Mouse (Mus musculus) CH12.LX (cell line): ENCODE measurements around the gene Fgf9. TPM values are rescaled to one million over a fixed set of nuclear protein-coding genes. Genes with fewer than 3 reads are reported as not detected.

Source experiments
- DNase-seq: peaks from one replicate; pipeline ENCODE4 v3.0.0-alpha.2; 2013; ENCODE audit errors: extremely low read depth
- H3K27ac ChIP-seq: 2 replicates; pipeline ENCODE4 v1.5.1; 2012; ENCODE audit warnings: low read depth, mild to moderate bottlenecking, control low read depth, moderate library complexity; ENCODE audit not compliant: insufficient read depth
- H3K27me3 ChIP-seq: replicated peaks from 2 replicates; pipeline ENCODE3; 2012; ENCODE audit warnings: inconsistent platforms
- H3K36me3 ChIP-seq, 2 experiments: replicated peaks in 1 of 2; 2 replicates each; pipeline versions ENCODE3 to v1.6.1; 2012; ENCODE audit warnings: inconsistent platforms in 1 of 2, low read length in 1 of 2, mild to moderate bottlenecking in 1 of 2, mixed read lengths in 1 of 2, moderate library complexity in 1 of 2; ENCODE audit not compliant: control insufficient read depth in 1 of 2, insufficient read depth in 1 of 2
- H3K4me1 ChIP-seq, 2 experiments: 2 replicates each; pipeline ENCODE4 v1.6.1; 2012; ENCODE audit warnings: inconsistent platforms in 1 of 2, moderate library complexity in 1 of 2; ENCODE audit not compliant: insufficient read depth in 2 of 2, control insufficient read depth in 1 of 2
- H3K4me2 ChIP-seq: 2 replicates; pipeline ENCODE4 v1.6.1; 2012; ENCODE audit warnings: low read depth, mild to moderate bottlenecking, control low read depth; ENCODE audit not compliant: poor library complexity, insufficient read depth, severe bottlenecking
- H3K4me3 ChIP-seq, 3 experiments: fragments of 150-350 bp in 1 of 3; sonication (generic) in 1 of 3; replicated peaks in 1 of 3; 2 replicates each; pipeline versions ENCODE3 to v1.5.1; 2011 to 2012; ENCODE audit warnings: low read depth in 2 of 3, low read length in 2 of 3, mild to moderate bottlenecking in 2 of 3, moderate library complexity in 2 of 3, control low read depth in 1 of 3, improper control_type of control experiment in 1 of 3, inconsistent platforms in 1 of 3, mixed read lengths in 1 of 3; ENCODE audit not compliant: poor library complexity in 1 of 3
- H3K79me2 ChIP-seq: replicated peaks from 2 replicates; pipeline ENCODE4 v1.6.1; 2012; ENCODE audit warnings: mild to moderate bottlenecking, moderate library complexity; ENCODE audit not compliant: control insufficient read depth, poor library complexity, insufficient read depth, severe bottlenecking; ENCODE audit errors: extremely low read depth
- H3K9ac ChIP-seq: 2 replicates; pipeline ENCODE4 v1.6.1; 2012; ENCODE audit warnings: low read depth, mild to moderate bottlenecking, control low read depth, moderate library complexity; ENCODE audit not compliant: insufficient read depth
- H3K9me3 ChIP-seq: replicated peaks from 2 replicates; pipeline ENCODE3; 2012; ENCODE audit warnings: low read length, inconsistent platforms, mixed read lengths
- BHLHE40 ChIP-seq: IDR thresholded peaks from 2 replicates; pipeline ENCODE4 v1.6.1; 2011; ENCODE audit warnings: mild to moderate bottlenecking, low read depth, low read length, improper control_type of control experiment
- ETS1 ChIP-seq: conservative IDR thresholded peaks from 2 replicates; pipeline ENCODE4 v1.6.1; 2012; ENCODE audit warnings: low read depth, mild to moderate bottlenecking, inconsistent platforms, low read length, improper control_type of control experiment, moderate library complexity
- GABPA ChIP-seq: IDR thresholded peaks from 2 replicates; pipeline ENCODE4 v1.6.1; 2012; ENCODE audit warnings: low read depth, low read length, improper control_type of control experiment, inconsistent platforms; ENCODE audit not compliant: insufficient replicate concordance
- KAT2A ChIP-seq: IDR thresholded peaks from 2 replicates; pipeline ENCODE4 v1.6.1; 2012; ENCODE audit warnings: low read length, improper control_type of control experiment, inconsistent platforms; ENCODE audit not compliant: insufficient replicate concordance
- MAFK ChIP-seq: IDR thresholded peaks from 2 replicates; pipeline ENCODE4 v1.6.1; 2011; ENCODE audit warnings: low read length, improper control_type of control experiment; ENCODE audit not compliant: insufficient replicate concordance
- MXI1 ChIP-seq: IDR thresholded peaks from 2 replicates; pipeline ENCODE4 v1.6.1; 2011; ENCODE audit warnings: mild to moderate bottlenecking, low read depth, low read length, improper control_type of control experiment
- MYC ChIP-seq: IDR thresholded peaks from 2 replicates; pipeline ENCODE4 v1.6.1; 2011; ENCODE audit warnings: low read depth, mild to moderate bottlenecking, improper control_type of control experiment, low read length
- PAX5 ChIP-seq: IDR thresholded peaks from 2 replicates; pipeline ENCODE4 v1.6.1; 2012; ENCODE audit warnings: low read length, inconsistent platforms, mixed read lengths
- POLR2A ChIP-seq: IDR thresholded peaks from 2 replicates; pipeline ENCODE4 v1.6.1; 2011; ENCODE audit warnings: low read depth, mild to moderate bottlenecking, improper control_type of control experiment, low read length
- SIN3A ChIP-seq: IDR thresholded peaks from 2 replicates; pipeline ENCODE4 v1.6.1; 2012; ENCODE audit warnings: low read length, improper control_type of control experiment, inconsistent platforms
- SMC3 ChIP-seq: IDR thresholded peaks from 2 replicates; pipeline ENCODE4 v1.6.1; 2011; ENCODE audit warnings: low read depth, low read length, improper control_type of control experiment
- TBP ChIP-seq: conservative IDR thresholded peaks from 2 replicates; pipeline ENCODE4 v1.6.1; 2011; ENCODE audit warnings: low read depth, low read length, improper control_type of control experiment
- UBTF ChIP-seq: IDR thresholded peaks from 2 replicates; pipeline ENCODE4 v1.6.1; 2012; ENCODE audit warnings: low read depth, mild to moderate bottlenecking, inconsistent platforms, low read length, improper control_type of control experiment, moderate library complexity
- USF1 ChIP-seq: IDR thresholded peaks from 2 replicates; pipeline ENCODE4 v1.6.1; 2014; ENCODE audit warnings: low read depth, mild to moderate bottlenecking, inconsistent platforms, low read length, improper control_type of control experiment
- ZKSCAN1 ChIP-seq: IDR thresholded peaks from 2 replicates; pipeline ENCODE4 v1.6.1; 2012; ENCODE audit warnings: low read depth, inconsistent platforms, low read length, improper control_type of control experiment, borderline replicate concordance
- dilution Hi-C: fragments of 300-500 bp; cut with MboI; formaldehyde crosslinking; loops from 2 replicates; pipeline ENCODE4 v1.14.3; 2020; ENCODE audit warnings: low sequenced_read_pairs; ENCODE audit not compliant: extremely low pct_unique_long_range_greater_than_20kb, extremely low pct_ligation_motif_present
- in situ Hi-C: fragments of 300-500 bp; cut with MboI; formaldehyde crosslinking; loops from 3 replicates; pipeline ENCODE4 v1.14.3; 2019; ENCODE audit warnings: low sequenced_read_pairs, low pct_ligation_motif_present, low pct_unique_long_range_greater_than_20kb, mixed read lengths
- polyA plus RNA-seq: library from polyadenylated mRNA; unstranded; fragments of >175 nt; gene quantifications from 2 replicates; pipeline ENCODE4 v1.2.1, GENCODE M21; 2012; ENCODE audit warnings: low read depth; ENCODE audit not compliant: insufficient read length
- total RNA-seq, 2 experiments: library from RNA; depleted of rRNA; stranded (reverse); fragments of 300-350 nt in 1 of 2; fragments of >200 nt in 1 of 2; gene quantifications; 2 replicates each; pipeline ENCODE4 v1.2.3; 2012 to 2014

The Fgf9 gene
- total and polyA plus RNA-seq, 3 experiments: 0.09 to 0.13 TPM; not detected in 1

DNA sequence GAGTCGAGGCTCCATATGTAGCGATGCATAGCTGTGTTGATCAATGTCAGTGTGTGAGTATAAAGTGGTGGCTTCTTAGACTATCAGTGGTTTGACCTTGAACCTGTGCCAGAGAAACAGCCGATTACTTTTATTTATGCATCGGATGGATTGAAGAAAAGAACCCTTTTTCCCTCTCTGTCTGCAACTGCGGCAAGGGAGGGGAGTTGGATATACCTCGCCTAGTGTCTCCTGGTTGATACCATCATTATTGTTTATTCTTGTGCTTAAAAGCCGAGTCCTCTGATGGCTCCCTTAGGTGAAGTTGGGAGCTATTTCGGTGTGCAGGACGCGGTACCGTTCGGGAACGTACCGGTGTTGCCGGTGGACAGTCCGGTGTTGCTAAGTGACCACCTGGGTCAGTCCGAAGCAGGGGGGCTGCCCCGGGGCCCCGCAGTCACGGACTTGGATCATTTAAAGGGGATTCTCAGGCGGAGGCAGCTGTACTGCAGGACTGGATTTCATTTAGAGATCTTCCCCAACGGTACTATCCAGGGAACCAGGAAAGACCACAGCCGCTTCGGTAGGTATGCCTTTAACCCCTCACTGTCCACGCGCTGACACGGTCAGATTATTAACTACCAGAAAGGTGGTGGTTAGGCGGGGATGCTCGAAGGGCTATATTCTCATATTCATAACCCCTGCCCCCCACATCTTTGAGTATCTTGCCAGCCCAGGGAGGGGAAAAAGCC, 2.6 kb downstream of the Fgf9 start:
- DNase-seq: peak; percentile 27
- peak overlapping the region; percentile 99 for H3K4me2 ChIP-seq
- no peak overlapping the region for H3K27ac ChIP-seq
- no peaks in the 10 kb centered on the region for H3K36me3 ChIP-seq
- TF ChIP-seq SMC3: no peak
- no peak for TF ChIP-seq ETS1
- TF ChIP-seq, all 38 proteins: peak for 0
- dilution Hi-C loops (no loop called here), in situ Hi-C loops (no loop called here)
- H3K9ac ChIP-seq: no peak overlapping the region
- no peaks in the 10 kb centered on the region for H3K79me2 ChIP-seq
- peaks cover 8% of the 10 kb centered on the region for H3K9me3 ChIP-seq
- H3K27me3 ChIP-seq: peaks cover 61% of the 10 kb centered on the region
- peak overlapping the region in 1 of 3 experiments; percentile 53 for H3K4me3 ChIP-seq
- H3K4me1 ChIP-seq: peaks cover 0 to 49% of the 10 kb centered on the region in 2 experiments; a peak in 2 of 4 replicates

- H3K9me3 ChIP-seq: peaks cover 8% of the 10 kb centered on the region
- dilution Hi-C loops: no loop called here
- H3K27me3 ChIP-seq: peaks cover 61% of the 10 kb centered on the region
- H3K4me1 ChIP-seq: peaks cover 0 to 49% of the 10 kb centered on the region in 2 experiments; a peak in 2 of 4 replicates
- H3K27ac ChIP-seq: no peak overlapping the region
- in situ Hi-C loops: no loop called here
- H3K79me2 ChIP-seq: no peaks in the 10 kb centered on the region
- peak overlapping the region in 1 of 3 experiments; percentile 10 for H3K4me3 ChIP-seq
- peak; percentile 34 for DNase-seq
- TF ChIP-seq MAFK (peak; percentile 40; the same call in 1 of the 2 replicates), SIN3A (0 out of 2 replicates have a peak, but pooled peaks have one; percentile 35), MYC (no peak), UBTF (peak; percentile 39; the same call in 1 of the 2 replicates), USF1 (no peak), BHLHE40 (peak; percentile 82), MXI1 (0 out of 2 replicates have a peak, but pooled peaks have one; percentile 47)
- peak overlapping the region; percentile 99 for H3K4me2 ChIP-seq
- no peak overlapping the region for H3K9ac ChIP-seq
- H3K36me3 ChIP-seq: no peaks in the 10 kb centered on the region
These were observed 3.6 kb downstream of the Fgf9 start for GRCm38 (mm10) chr14:58073936-58074335.

- TF ChIP-seq POLR2A (no peak), KAT2A (no peak), ETS1 (no peak), GABPA (no peak), TBP (no peak), PAX5 (no peak), USF1 (no peak), ZKSCAN1 (no peak)
- peak overlapping the region; percentile 16 to 56 (median 50) for H3K4me3 ChIP-seq
- no peaks in the 10 kb centered on the region for H3K36me3 ChIP-seq
- in situ Hi-C loops (no loop called here), dilution Hi-C loops (no loop called here)
- H3K27ac ChIP-seq: no peak overlapping the region
- H3K79me2 ChIP-seq: no peaks in the 10 kb centered on the region
- no peak overlapping the region for H3K9ac ChIP-seq
- H3K4me1 ChIP-seq: peaks cover 0 to 49% of the 10 kb centered on the region in 2 experiments; a peak in 2 of 4 replicates
- peak overlapping the region; percentile 99 for H3K4me2 ChIP-seq
- H3K27me3 ChIP-seq: peaks cover 57% of the 10 kb centered on the region
- peak; percentile 26 for DNase-seq
- H3K9me3 ChIP-seq: peaks cover 8% of the 10 kb centered on the region
These were observed 4.5 kb downstream of the Fgf9 start for GRCm38 (mm10) chr14:58074621-58075432.
